Mouse (Mus musculus): Measurements from ENCODE around the gene Gzme. TPM values are rescaled to one million over a fixed set of nuclear protein-coding genes. Genes with fewer than 3 reads are reported as not detected.
"Not testable (repeated sequence)": the region's sequence is repeated elsewhere in the genome, so short reads cannot be mapped to it uniquely, and the experiment has no call there.

Gzme gene
- not detected for total RNA-seq (2021)
- long read RNA-seq, experiment 1 = 0 reads
- long read RNA-seq, experiment 2 = 0 reads

DNA sequence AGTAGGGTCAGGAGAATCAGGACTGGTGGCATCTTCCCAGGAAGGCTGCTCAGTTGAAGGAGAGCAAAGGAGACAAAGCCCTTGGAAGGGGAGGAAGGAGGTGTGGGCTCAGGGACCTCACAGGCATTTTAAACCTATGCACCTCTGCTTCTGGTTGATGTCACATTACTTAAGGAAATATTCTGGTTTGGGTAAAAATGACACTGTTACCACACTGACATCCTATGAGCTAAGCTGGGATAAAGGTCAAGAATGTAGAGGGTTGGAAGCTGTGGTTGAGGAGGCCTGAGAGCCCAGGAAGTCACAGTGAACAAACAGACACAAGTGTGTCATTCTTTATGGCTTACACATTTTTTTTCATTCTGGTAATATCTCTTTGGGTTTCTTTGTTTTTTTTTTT is at the start of gene Gzme:
Gzme (minus strand) TSS at position 101 of the 400 bp plus-strand sequence.
- H3K27ac ChIP-seq = no peak within 1 kb of the TSS
- intact Hi-C loops (cut with DNase I) = no loop called here
- no peak for TF ChIP-seq CTCF (IDR thresholded peaks at IDR 0.05)
- DNase-seq (ENCODE audit: extremely low spot score in 1 of 2, low spot score in 2 of 2) = no peak
- H3K4me3 ChIP-seq = no peak within 1 kb of the TSS

- Histone ChIP-seq H3K4me3 (no peak overlapping the region), H3K27ac (no peak overlapping the region)
- TF ChIP-seq CTCF (IDR thresholded peaks at IDR 0.05) = no peak
- intact Hi-C loops (cut with DNase I) = no loop called here
- peak in 1 of 2 experiments; percentile 27 for DNase-seq (ENCODE audit: extremely low spot score in 1 of 2, low spot score in 2 of 2)
Observed at GRCm38 (mm10) chr14:56168009-56168408, 47.6 kb upstream of the Gzme start.

GRCm38 (mm10) chr14:56162109-56162508 is 41.7 kb upstream of the Gzme start:
- intact Hi-C loops (cut with DNase I) = no loop called here
- Histone ChIP-seq H3K27ac (no peak overlapping the region), H3K4me3 (no peak overlapping the region)
- TF ChIP-seq CTCF (IDR thresholded peaks at IDR 0.05) = no peak
- DNase-seq (ENCODE audit: extremely low spot score in 1 of 2, low spot score in 2 of 2) = no peak

DNA sequence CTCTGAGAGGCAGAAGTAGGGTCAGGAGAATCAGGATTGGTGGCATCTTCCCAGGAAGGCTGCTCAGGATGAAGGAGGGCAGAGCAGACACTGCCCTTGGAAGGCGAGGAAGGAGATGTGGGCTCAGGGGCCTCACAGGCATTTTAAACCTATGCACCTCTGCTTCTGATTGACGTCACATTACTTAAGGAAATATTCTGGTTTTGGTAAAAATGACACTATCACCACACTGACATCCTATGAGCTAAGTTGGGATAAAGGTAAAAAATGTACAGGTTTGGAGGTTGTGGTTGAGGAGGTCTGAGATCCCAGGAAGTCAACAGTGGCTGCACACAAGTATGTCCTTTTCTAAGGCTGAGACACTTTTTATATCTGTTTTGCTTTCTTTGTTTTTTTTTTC is 39.1 kb upstream of the Gzme start, which contains the start of gene Gzmg:
Gzmg (minus strand) TSS at position 101 of the 400 bp plus-strand sequence.
- H3K4me3 ChIP-seq; DNase-seq (ENCODE audit: extremely low spot score in 1 of 2, low spot score in 2 of 2); intact Hi-C loops (cut with DNase I); H3K27ac ChIP-seq: not testable (repeated sequence)

DNA sequence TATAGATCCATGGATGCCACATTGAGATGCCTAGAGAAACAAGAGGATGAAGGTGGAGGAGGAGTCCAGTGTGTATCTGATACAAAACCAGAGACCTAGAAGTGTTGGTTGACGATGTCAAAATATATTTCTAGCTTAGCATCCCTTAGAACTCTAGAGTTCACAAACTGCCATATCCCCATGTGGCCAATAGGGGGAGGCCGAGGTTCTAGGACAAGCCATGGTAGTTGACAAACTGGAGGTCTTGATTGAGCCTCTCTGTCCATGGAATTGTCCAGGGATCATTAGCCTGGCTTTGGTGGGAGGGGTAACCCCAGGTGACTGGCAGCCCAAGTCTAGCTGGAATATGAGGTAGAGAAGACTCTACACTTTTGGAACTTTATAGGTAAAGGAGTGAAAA is 34.9 kb upstream of the Gzme start:
- DNase-seq (ENCODE audit: extremely low spot score in 1 of 2, low spot score in 2 of 2) = no peak
- Histone ChIP-seq H3K27ac (no peak overlapping the region), H3K4me3 (no peak overlapping the region)
- intact Hi-C loops (cut with DNase I) = no loop called here
- peak; percentile 26 for TF ChIP-seq CTCF (IDR thresholded peaks at IDR 0.05)

DNA sequence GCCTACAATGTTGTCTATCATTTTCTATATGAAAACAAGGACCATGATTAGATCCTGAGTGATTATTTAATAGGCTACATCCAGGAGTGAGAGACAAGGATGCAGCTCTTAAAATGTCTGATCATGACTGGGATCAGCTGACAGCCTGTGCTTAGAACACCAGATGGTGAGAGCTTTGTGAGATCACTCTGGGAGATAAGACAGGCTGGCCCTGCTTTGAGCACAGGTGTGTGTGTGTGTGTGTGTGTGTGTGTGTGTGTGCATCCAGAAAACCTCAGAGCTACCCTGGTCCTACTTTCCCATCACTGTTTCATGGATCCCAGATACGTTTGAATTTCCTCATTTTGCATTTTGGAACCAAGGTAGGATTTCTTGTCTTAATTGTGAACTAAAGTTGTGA is 13.2 kb upstream of the Gzme start:
- intact Hi-C loops (cut with DNase I); H3K27ac ChIP-seq; DNase-seq (ENCODE audit: extremely low spot score in 1 of 2, low spot score in 2 of 2); H3K4me3 ChIP-seq: not testable (repeated sequence)

- intact Hi-C loops (cut with DNase I); H3K4me3 ChIP-seq; H3K27ac ChIP-seq; DNase-seq (ENCODE audit: extremely low spot score in 1 of 2, low spot score in 2 of 2): not testable (repeated sequence)
Observed at GRCm38 (mm10) chr14:56132508-56132907, 12.1 kb upstream of the Gzme start, which contains the start of gene Gzmd. TSS of gene Gzmd (minus strand) at chr14:56132608.

GRCm38 (mm10) chr14:56128341-56128740 is 7.9 kb upstream of the Gzme start:
- no peak for DNase-seq (ENCODE audit: extremely low spot score in 1 of 2, low spot score in 2 of 2)
- intact Hi-C loops (cut with DNase I) = no loop called here
- Histone ChIP-seq H3K4me3 (no peak overlapping the region), H3K27ac (no peak overlapping the region)
- TF ChIP-seq CTCF (IDR thresholded peaks at IDR 0.05) = peak; percentile 19

GRCm38 (mm10) chr14:56123516-56123915 is 3.1 kb upstream of the Gzme start:
- no peak overlapping the region for H3K27ac ChIP-seq
- H3K4me3 ChIP-seq = no peak overlapping the region
- TF ChIP-seq CTCF (IDR thresholded peaks at IDR 0.05) = no peak
- no peak for DNase-seq (ENCODE audit: extremely low spot score in 1 of 2, low spot score in 2 of 2)
- intact Hi-C loops (cut with DNase I) = no loop called here

DNA sequence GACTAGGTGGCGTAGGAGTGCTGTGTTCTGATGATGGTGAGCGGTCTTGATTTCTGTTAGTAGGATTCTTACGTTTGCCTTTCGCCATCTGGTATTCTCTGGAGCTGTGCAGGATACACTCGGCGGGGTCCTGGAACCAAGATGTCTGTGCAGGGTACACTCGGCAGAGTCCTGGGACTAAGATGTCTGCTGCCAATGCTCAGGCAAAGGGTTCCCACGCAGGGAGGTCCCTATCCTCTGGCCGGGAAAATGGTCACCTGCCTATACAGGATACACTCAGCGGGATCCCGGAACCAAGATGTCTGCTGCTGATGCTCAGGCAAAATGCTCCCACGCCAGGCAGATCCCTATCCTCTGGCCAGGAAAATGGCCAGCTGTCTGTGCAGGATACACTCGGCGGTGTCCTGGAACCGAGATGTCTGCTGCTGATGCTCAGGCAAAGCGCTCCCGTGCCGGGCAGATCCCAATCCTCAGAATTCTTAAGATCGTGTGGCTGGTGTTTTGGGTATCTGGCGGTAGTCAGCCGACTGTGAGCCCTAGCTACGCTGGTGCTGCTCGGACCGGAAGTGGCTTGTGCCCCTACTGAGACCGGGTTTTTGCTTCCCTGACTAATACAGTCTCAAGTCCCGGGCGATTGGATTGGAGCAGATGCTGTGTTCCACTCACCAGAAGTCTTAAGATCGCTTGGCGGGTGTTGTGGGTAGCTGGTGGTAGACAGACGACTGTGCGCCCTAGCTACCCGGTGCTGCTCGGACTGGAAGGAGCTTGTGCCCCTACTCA is 4.7 kb downstream of the Gzme start:
- DNase-seq (ENCODE audit: extremely low spot score in 1 of 2, low spot score in 2 of 2); H3K4me3 ChIP-seq; intact Hi-C loops (cut with DNase I); H3K27ac ChIP-seq: not testable (repeated sequence)

DNA sequence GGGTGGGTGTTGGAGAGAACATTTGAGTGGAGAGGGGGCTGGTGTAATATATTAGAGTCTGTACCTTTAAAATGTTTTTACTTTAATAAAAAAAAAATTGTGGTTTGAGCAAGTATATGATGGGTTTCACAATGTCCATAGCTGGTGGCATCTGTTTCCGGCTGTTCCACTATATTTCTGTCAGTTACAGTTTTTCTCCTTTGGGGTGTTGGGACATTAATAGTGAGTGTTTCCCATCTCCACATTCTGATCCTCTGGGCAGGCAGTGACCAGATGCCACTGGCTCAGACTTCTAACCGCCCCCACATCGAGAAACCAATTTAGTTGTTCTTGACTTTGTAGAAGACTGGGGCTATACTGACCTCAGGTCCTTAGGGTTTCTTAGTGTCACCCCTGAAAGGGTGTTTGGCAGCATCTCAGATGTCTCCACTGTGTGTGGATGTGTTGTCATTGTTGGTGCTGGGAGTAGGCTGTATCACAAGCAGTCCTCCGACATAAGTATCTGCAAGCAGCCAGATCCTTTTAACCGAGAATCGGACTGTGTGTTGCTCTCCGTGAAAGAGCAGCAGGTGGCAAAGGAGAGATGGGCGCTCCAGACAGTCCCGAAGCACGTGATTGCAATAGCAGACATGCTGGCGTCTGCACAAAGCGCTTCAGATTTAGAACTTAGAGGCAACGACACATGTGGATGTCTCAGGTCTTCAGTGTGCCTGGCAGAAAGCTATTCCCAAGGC is 14.8 kb downstream of the Gzme start:
- H3K27ac ChIP-seq = no peak overlapping the region
- no peak for TF ChIP-seq CTCF (IDR thresholded peaks at IDR 0.05)
- no peak for DNase-seq (ENCODE audit: extremely low spot score in 1 of 2, low spot score in 2 of 2)

GRCm38 (mm10) chr14:56105016-56105415 is 15.4 kb downstream of the Gzme start:
- H3K4me3 ChIP-seq = no peak overlapping the region
- no peak for TF ChIP-seq CTCF (IDR thresholded peaks at IDR 0.05)
- intact Hi-C loops (cut with DNase I) = no loop called here
- H3K27ac ChIP-seq = no peak overlapping the region
- DNase-seq (ENCODE audit: extremely low spot score in 1 of 2, low spot score in 2 of 2) = no peak

More for the DNA sequence above, 14.8 kb downstream of the Gzme start:
- intact Hi-C loops (cut with DNase I) = no loop called here
- no peak overlapping the region for H3K4me3 ChIP-seq

Data from left cerebral cortex, adult 2 months (tissue).